Mouse (Mus musculus): ENCODE measurements around the gene Aldh1a3. TPM values are rescaled to one million over a fixed set of nuclear protein-coding genes. Genes with fewer than 3 reads are reported as not detected.

Aldh1a3 gene
- total and polyA plus RNA-seq, 2 experiments, result 0.17 to 0.65 TPM

DNA sequence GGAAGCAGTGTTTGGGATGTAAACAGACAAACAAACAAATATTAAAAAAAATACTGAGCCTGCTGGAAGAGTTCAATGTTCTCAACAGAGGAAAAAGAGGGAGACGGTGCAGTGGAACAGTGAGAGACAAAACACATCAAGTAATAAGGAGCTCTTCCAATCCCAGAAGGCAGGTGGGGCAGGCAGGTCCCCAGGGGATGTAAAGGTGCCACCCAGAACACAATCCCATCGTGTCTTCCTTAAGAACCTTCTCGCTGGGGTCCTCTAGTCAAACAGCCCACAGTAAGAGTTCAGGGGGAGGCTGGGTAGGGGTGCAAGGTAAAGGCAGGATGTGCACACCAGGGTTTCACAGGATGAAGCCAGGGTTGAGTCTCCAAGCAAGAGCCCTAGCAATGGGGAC is 53.9 kb downstream of the Aldh1a3 start:
- Histone ChIP-seq H3K4me1 (ENCODE audit: control insufficient read depth, insufficient read depth, low read length) (peaks cover 5% of the 10 kb centered on the region), H3K27me3 (ENCODE audit: control insufficient read depth, insufficient read depth, low read length) (no peaks in the 10 kb centered on the region)
- WGBS, result 88% methylated on average over 3 of the region's 3 CpGs

DNA sequence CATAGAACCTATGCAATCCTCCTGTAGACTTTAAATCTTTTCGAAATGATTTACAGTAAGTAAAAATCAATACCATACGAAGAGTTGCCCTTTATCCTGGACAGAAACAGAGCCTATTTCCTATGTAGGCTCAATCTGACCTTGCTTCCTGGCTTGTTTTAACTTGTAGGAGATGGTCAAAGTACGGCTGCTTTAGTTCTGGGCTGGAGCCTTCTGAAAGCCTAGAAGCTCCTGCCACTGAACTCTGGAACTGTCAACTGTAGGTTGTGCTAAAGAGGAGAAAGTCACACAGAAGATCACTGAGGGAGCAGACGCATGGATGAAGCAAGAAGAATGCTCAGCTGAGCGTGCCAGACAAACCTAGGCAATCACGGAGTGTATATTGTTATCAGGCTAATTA is 56.3 kb downstream of the Aldh1a3 start:
- no peak overlapping the region for H3K4me3 ChIP-seq (ENCODE audit: insufficient read depth, low read depth, low read length)

More for the DNA sequence above, 53.9 kb downstream of the Aldh1a3 start:
- TF ChIP-seq POLR2A (IDR thresholded peaks at IDR 0.05; ENCODE audit: extremely low read depth, insufficient read depth, low read length) (no peak), CTCF (IDR thresholded peaks at IDR 0.05; ENCODE audit: low read depth, low read length) (no peak)
- no peak overlapping the region for H3K4me3 ChIP-seq (ENCODE audit: insufficient read depth, low read depth, low read length)
- H3K27ac ChIP-seq (replicated peaks; ENCODE audit: insufficient read depth, low read depth, low read length), result no peak overlapping the region
- H3K36me3 ChIP-seq (ENCODE audit: control insufficient read depth, insufficient read depth, low read length), result 0 out of 2 replicates have a peak, but pooled peaks cover 1% of the 10 kb centered on the region
- DNase-seq (ENCODE audit: extremely low read depth, low read depth, low spot score), result no peak
- no peaks in the 10 kb centered on the region for H3K79me2 ChIP-seq (ENCODE audit: control insufficient read depth, insufficient read depth, low read length)
- H3K9ac ChIP-seq (ENCODE audit: low read depth, low read length), result no peak overlapping the region

DNA sequence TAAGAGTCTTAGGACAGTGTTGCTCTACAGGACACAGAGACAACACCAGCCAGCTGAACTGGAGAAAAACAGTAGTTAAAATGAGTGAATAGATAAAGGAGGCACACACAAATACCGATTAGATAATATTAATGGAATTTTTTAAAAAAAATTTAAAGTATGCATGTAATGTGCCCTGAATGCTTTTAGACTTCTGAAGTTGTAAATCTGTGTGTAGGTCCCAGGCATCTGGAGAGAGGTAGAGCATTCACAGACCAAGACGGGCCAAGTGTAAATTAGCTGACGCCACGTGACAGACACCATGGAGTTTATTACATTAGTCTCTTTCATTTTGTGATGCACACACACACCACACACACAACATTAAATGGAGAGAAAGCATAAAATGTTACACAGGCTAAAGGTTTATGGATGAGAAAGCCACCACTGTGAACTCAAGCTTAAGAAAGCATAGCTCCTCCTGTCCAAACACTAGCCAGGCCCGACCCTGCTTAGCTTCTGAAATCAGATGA is 57.3 kb downstream of the Aldh1a3 start:
- DNase-seq (ENCODE audit: extremely low read depth, low read depth, low spot score), result no peak
- TF ChIP-seq CTCF (IDR thresholded peaks at IDR 0.05; ENCODE audit: low read depth, low read length) (no peak), POLR2A (IDR thresholded peaks at IDR 0.05; ENCODE audit: extremely low read depth, insufficient read depth, low read length) (no peak)
- Histone ChIP-seq H3K4me3 (ENCODE audit: insufficient read depth, low read depth, low read length) (no peak overlapping the region), H3K9ac (ENCODE audit: low read depth, low read length) (no peak overlapping the region), H3K36me3 (ENCODE audit: control insufficient read depth, insufficient read depth, low read length) (no peaks in the 10 kb centered on the region), H3K27me3 (ENCODE audit: control insufficient read depth, insufficient read depth, low read length) (no peaks in the 10 kb centered on the region), H3K27ac (replicated peaks; ENCODE audit: insufficient read depth, low read depth, low read length) (no peak overlapping the region), H3K79me2 (ENCODE audit: control insufficient read depth, insufficient read depth, low read length) (no peaks in the 10 kb centered on the region), H3K4me1 (ENCODE audit: control insufficient read depth, insufficient read depth, low read length) (peaks cover 5% of the 10 kb centered on the region)
- WGBS, result 77% methylated on average over 5 of the region's 5 CpGs

More for the DNA sequence above, 56.3 kb downstream of the Aldh1a3 start:
- no peaks in the 10 kb centered on the region for H3K36me3 ChIP-seq (ENCODE audit: control insufficient read depth, insufficient read depth, low read length)
- TF ChIP-seq CTCF (IDR thresholded peaks at IDR 0.05; ENCODE audit: low read depth, low read length), result no peak
- no peak for TF ChIP-seq POLR2A (IDR thresholded peaks at IDR 0.05; ENCODE audit: extremely low read depth, insufficient read depth, low read length)
- peak; percentile 57 for DNase-seq (ENCODE audit: extremely low read depth, low read depth, low spot score)
- peaks cover 5% of the 10 kb centered on the region for H3K4me1 ChIP-seq (ENCODE audit: control insufficient read depth, insufficient read depth, low read length)
- 24% methylated on average over 6 of the region's 6 CpGs for WGBS
- H3K79me2 ChIP-seq (ENCODE audit: control insufficient read depth, insufficient read depth, low read length), result no peaks in the 10 kb centered on the region
- no peak overlapping the region for H3K27ac ChIP-seq (replicated peaks; ENCODE audit: insufficient read depth, low read depth, low read length)
- no peak overlapping the region for H3K9ac ChIP-seq (ENCODE audit: low read depth, low read length)
- no peaks in the 10 kb centered on the region for H3K27me3 ChIP-seq (ENCODE audit: control insufficient read depth, insufficient read depth, low read length)

DNA sequence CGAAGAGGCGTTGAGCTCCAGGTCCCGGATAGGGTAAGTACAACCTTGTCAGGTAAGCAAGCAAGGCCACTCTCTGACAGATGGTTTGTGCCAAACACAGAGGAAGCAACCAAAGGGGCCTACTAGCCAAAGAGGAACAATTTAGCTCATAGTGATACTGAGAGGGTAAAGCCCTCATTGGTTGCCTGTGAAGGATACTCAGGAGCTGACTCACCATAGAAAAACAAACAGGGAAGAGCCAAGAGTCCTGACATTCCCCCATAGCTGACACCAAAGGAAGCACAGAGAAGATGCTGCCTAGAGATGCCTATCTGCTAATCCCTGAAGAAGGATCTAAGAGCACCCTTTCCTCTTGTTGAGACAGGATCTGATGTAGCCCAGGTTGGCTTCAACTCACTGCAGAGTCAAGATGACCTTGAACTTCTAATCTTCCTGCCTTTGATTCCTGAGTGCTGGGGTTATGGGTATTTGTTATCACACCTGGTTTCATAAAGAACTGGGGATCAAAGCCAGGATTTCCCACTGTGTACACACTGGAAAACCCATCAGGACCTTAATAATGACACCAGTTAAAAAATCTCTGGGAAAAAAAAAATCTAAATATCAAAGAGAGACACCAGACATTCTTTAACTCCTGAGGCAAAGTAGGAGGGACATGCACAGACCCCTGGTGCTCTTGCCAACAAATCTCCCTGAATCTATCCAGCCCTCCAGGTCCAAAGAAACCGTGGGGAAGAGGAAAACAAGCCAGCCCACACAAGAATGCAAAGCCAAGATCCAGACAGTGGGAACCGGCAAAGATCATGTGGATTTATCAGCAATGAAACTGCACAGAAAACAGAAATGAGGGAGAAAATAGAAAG is 58.0 kb downstream of the Aldh1a3 start:
- H3K27ac ChIP-seq (replicated peaks; ENCODE audit: insufficient read depth, low read depth, low read length), result no peak overlapping the region
- DNase-seq (ENCODE audit: extremely low read depth, low read depth, low spot score), result peak; percentile 35

DNA sequence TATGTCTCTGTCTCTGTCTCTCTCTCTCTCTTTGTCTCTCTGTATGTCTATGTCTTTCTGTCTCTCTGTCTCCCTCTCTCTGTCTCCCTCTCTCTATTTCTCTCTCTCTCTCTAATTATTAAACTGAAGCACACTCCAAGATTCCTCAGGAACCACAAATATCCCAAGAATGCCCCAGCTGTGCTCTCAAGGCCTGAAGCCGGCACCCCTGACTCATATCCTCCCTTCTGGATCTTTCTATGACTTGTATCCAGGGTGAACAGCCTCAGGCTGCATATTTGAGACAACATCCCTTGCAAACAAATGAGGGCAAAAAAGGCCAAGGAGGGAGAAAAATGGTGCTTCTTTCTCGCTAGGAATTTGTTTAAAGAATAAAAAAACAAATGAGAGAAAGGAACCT is 61.4 kb downstream of the Aldh1a3 start, which contains the start of gene Gm10974:
TSS of gene Gm10974 (plus strand) at position 2 of the 400 bp plus-strand sequence.
- no peak for TF ChIP-seq CTCF (IDR thresholded peaks at IDR 0.05; ENCODE audit: low read depth, low read length)
- no peak for TF ChIP-seq POLR2A (IDR thresholded peaks at IDR 0.05; ENCODE audit: extremely low read depth, insufficient read depth, low read length)

More for the DNA sequence above, 58.0 kb downstream of the Aldh1a3 start:
- no peaks in the 10 kb centered on the region for H3K36me3 ChIP-seq (ENCODE audit: control insufficient read depth, insufficient read depth, low read length)
- H3K4me1 ChIP-seq (ENCODE audit: control insufficient read depth, insufficient read depth, low read length), result peaks cover 5% of the 10 kb centered on the region
- no peaks in the 10 kb centered on the region for H3K79me2 ChIP-seq (ENCODE audit: control insufficient read depth, insufficient read depth, low read length)
- H3K9ac ChIP-seq (ENCODE audit: low read depth, low read length), result no peak overlapping the region
- no peaks in the 10 kb centered on the region for H3K27me3 ChIP-seq (ENCODE audit: control insufficient read depth, insufficient read depth, low read length)
- 60% methylated on average over 5 of the region's 5 CpGs for WGBS
- H3K4me3 ChIP-seq (ENCODE audit: insufficient read depth, low read depth, low read length), result no peak overlapping the region
- no peak for TF ChIP-seq POLR2A (IDR thresholded peaks at IDR 0.05; ENCODE audit: extremely low read depth, insufficient read depth, low read length)
- no peak for TF ChIP-seq CTCF (IDR thresholded peaks at IDR 0.05; ENCODE audit: low read depth, low read length)

More for the DNA sequence above, 61.4 kb downstream of the Aldh1a3 start, which contains the start of gene Gm10974:
- DNase-seq (ENCODE audit: extremely low read depth, low read depth, low spot score), result peak; percentile 41
- no peak within 1 kb of the TSS for H3K4me3 ChIP-seq (ENCODE audit: insufficient read depth, low read depth, low read length)
- peak within 1 kb of the TSS; percentile 23 for H3K27ac ChIP-seq (replicated peaks; ENCODE audit: insufficient read depth, low read depth, low read length)
- 78% methylated on average over 2 of the region's 2 CpGs for WGBS
- H3K9ac ChIP-seq (ENCODE audit: low read depth, low read length), result no peak within 1 kb of the TSS
- H3K27me3 ChIP-seq (ENCODE audit: control insufficient read depth, insufficient read depth, low read length), result no peaks in the 10 kb centered on the region
- peaks cover 2% of the 10 kb centered on the region; the same call in 1 of the 2 replicates for H3K4me1 ChIP-seq (ENCODE audit: control insufficient read depth, insufficient read depth, low read length)
- H3K79me2 ChIP-seq (ENCODE audit: control insufficient read depth, insufficient read depth, low read length), result no peaks in the 10 kb centered on the region
- H3K36me3 ChIP-seq (ENCODE audit: control insufficient read depth, insufficient read depth, low read length), result no peaks in the 10 kb centered on the region

Measured in liver, adult 2 months (tissue).